Mouse (Mus musculus) Patski (cell line): ENCODE results near the gene Arhgef19. TPM values are rescaled to one million over a fixed set of nuclear protein-coding genes. Genes with fewer than 3 reads are reported as not detected.

Source experiments
- ATAC-seq: fragments of 100-300 bp; one replicate; pipeline ENCODE4 v1.8.0; 2021
- CTCF ChIA-PET: fragments of 350-600 bp; sonication (Branson Sonifier 250); formaldehyde crosslinking; loops from one replicate; lab custom pipeline; 2022; ENCODE audit warnings: inconsistent platforms; lab: Charles Lee
- POLR2A ChIA-PET: fragments of 350-600 bp; sonication (Branson Sonifier 250); formaldehyde crosslinking; loops from one replicate; lab custom pipeline; 2022; ENCODE audit warnings: antibody characterized with exemption, inconsistent platforms; lab: Charles Lee
- DNase-seq: peaks from one replicate; pipeline ENCODE4 v3.0.0-alpha.2; 2011; ENCODE audit warnings: low read depth, low spot score
- H3K27me3 ChIP-seq: fragments of 371-371 bp; one replicate; pipeline ENCODE4 v1.5.1; 2021
- CTCF ChIP-seq: fragments of 100-300 bp; IDR thresholded peaks from one replicate; pipeline ENCODE4 v1.5.1; 2021
- in situ Hi-C: fragments of 300-500 bp; cut with MboI; formaldehyde crosslinking; loops from 3 replicates; pipeline ENCODE4 v1.11.1; 2018; ENCODE audit warnings: low pct_unique_long_range_greater_than_20kb, mixed read lengths
- polyA plus RNA-seq: library from polyadenylated mRNA; unstranded; gene quantifications from one replicate; pipeline ENCODE4 v1.2.3, GENCODE M21; 2021

Gene Arhgef19
- polyA plus RNA-seq, 1 experiment from 2014 or later, result 4.8 TPM

GRCm38 (mm10) chr4:141247776-141248613 is 8.7 kb downstream of the Arhgef19 start:
- no peak for ATAC-seq
- no peak for TF ChIP-seq CTCF
- CTCF ChIA-PET, result no interaction called here
- POLR2A ChIA-PET, result no interaction called here
- no peaks in the 10 kb centered on the region for H3K27me3 ChIP-seq
- DNase-seq, result no peak
- in situ Hi-C loops, result no loop called here

- no peak for TF ChIP-seq CTCF
- DNase-seq (no peak), ATAC-seq (no peak)
- no peaks in the 10 kb centered on the region for H3K27me3 ChIP-seq
- ChIA-PET POLR2A (no interaction called here), CTCF (no interaction called here)
- in situ Hi-C loops, result no loop called here
These were observed 9.3 kb downstream of the Arhgef19 start for GRCm38 (mm10) chr4:141248614-141248978.

GRCm38 (mm10) chr4:141249383-141249782 is 10.1 kb downstream of the Arhgef19 start:
- TF ChIP-seq CTCF, result no peak
- in situ Hi-C loops, result no loop called here
- DNase-seq (no peak), ATAC-seq (no peak)
- ChIA-PET POLR2A (no interaction called here), CTCF (no interaction called here)
- H3K27me3 ChIP-seq, result no peaks in the 10 kb centered on the region

GRCm38 (mm10) chr4:141251071-141251470 is 11.8 kb downstream of the Arhgef19 start:
- TF ChIP-seq CTCF, result no peak
- in situ Hi-C loops, result no loop called here
- CTCF ChIA-PET, result no interaction called here

GRCm38 (mm10) chr4:141252641-141253040 is 13.3 kb downstream of the Arhgef19 start:
- ChIA-PET CTCF (interaction anchor here (1.0 kb wide), 1 partner anchor 22 kb away, joined by 3 read pairs; no protein-coding TSS in a partner anchor), POLR2A (no interaction called here)
- DNase-seq, result no peak
- no peaks in the 10 kb centered on the region for H3K27me3 ChIP-seq
- TF ChIP-seq CTCF, result no peak
- no peak for ATAC-seq
- in situ Hi-C loops, result no loop called here

More at GRCm38 (mm10) chr4:141251071-141251470, 11.8 kb downstream of the Arhgef19 start:
- no peak for DNase-seq
- H3K27me3 ChIP-seq, result no peaks in the 10 kb centered on the region
- POLR2A ChIA-PET, result no interaction called here
- no peak for ATAC-seq

GRCm38 (mm10) chr4:141254234-141254633 is 14.9 kb downstream of the Arhgef19 start:
- POLR2A ChIA-PET, result no interaction called here
- CTCF ChIA-PET, result no interaction called here
- H3K27me3 ChIP-seq, result no peaks in the 10 kb centered on the region
- DNase-seq (no peak), ATAC-seq (no peak)
- in situ Hi-C loops, result no loop called here
- TF ChIP-seq CTCF, result no peak

- H3K27me3 ChIP-seq, result no peaks in the 10 kb centered on the region
- CTCF ChIA-PET, result no interaction called here
- POLR2A ChIA-PET, result no interaction called here
- TF ChIP-seq CTCF, result no peak
- in situ Hi-C loops, result no loop called here
- no peak for ATAC-seq
- no peak for DNase-seq
These were observed 18.1 kb downstream of the Arhgef19 start for GRCm38 (mm10) chr4:141257440-141257839.

- TF ChIP-seq CTCF, result no peak
- CTCF ChIA-PET, result interaction anchor here (1.0 kb wide), 1 partner anchor 9 kb away, joined by 3 read pairs; no protein-coding TSS in a partner anchor
- POLR2A ChIA-PET, result interaction anchor here (0.6 kb wide), 1 partner anchor 464 kb away, joined by 4 read pairs; the partner anchor contains the start of gene Ddi2
- no peak for ATAC-seq
- H3K27me3 ChIP-seq, result no peaks in the 10 kb centered on the region
- in situ Hi-C loops, result no loop called here
- no peak for DNase-seq
These were observed 20.1 kb downstream of the Arhgef19 start for GRCm38 (mm10) chr4:141259413-141259812.

- DNase-seq (no peak), ATAC-seq (no peak)
- CTCF ChIA-PET, result no interaction called here
- TF ChIP-seq CTCF, result no peak
- POLR2A ChIA-PET, result interaction anchor here (0.6 kb wide), 1 partner anchor 463 kb away, joined by 4 read pairs; the partner anchor contains the start of gene Ddi2
- in situ Hi-C loops, result no loop called here
- H3K27me3 ChIP-seq, result no peaks in the 10 kb centered on the region
These were observed 20.9 kb downstream of the Arhgef19 start for GRCm38 (mm10) chr4:141260007-141260723.

GRCm38 (mm10) chr4:141262906-141263637 is 23.8 kb downstream of the Arhgef19 start:
- in situ Hi-C loops, result no loop called here
- H3K27me3 ChIP-seq, result no peaks in the 10 kb centered on the region
- no peak for TF ChIP-seq CTCF
- DNase-seq (no peak), ATAC-seq (no peak)
- ChIA-PET CTCF (no interaction called here), POLR2A (no interaction called here)
